Mouse (Mus musculus) adrenal gland (tissue): ENCODE measurements at regions not wholly inside any gene's neighbourhood (a gene's known extent, or its start where the extent isn't known, plus 50 kb on each side); places are given as distances from the start of the nearest gene placed in this dataset.

ENCODE experiments used
- intact Hi-C: fragments of 180-260 bp; cut with DNase I; formaldehyde crosslinking; loops from one replicate; pipeline ENCODE4 v1.15.1; 2025

DNA sequence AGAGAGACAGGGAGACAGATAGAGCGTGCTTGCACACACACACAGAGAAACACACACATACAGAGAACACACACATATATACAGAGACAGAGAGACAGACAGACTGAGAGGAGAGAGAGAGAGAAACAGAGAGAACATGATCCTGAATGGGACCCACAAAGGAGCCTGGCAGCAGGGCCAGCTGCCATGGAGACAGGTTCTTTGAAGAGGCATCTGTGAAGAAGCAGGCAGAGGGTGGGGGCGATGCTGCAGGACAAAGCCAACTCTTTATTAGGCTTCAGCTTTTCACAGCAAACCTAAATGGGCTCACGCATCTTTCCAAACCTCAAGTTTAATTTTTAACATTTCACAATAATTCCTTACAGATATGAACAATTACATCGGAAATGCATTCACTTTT lies 90.0 kb upstream of the Dlx2 start:
- intact Hi-C loops = no loop called here

DNA sequence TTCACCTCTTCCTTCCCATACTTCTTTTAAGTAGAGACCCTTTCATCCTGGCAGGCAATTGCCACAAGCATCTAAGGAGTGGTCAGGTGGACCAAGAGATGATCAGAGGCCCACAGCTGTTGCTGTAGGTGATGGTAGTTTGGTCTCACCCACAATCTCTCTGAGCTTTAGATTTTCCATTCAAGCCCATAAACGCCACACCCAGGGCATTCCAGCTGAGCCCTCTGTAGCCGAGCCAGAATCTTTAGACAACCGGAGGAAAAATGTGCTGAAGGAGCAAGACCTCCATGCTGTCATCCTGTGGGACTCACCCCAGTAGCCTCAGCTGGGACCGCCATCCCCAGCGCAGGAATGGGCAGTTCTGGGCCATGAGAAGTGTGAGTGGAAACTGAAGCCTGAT lies 93.7 kb upstream of the Dlx2 start:
- intact Hi-C loops = no loop called here

DNA sequence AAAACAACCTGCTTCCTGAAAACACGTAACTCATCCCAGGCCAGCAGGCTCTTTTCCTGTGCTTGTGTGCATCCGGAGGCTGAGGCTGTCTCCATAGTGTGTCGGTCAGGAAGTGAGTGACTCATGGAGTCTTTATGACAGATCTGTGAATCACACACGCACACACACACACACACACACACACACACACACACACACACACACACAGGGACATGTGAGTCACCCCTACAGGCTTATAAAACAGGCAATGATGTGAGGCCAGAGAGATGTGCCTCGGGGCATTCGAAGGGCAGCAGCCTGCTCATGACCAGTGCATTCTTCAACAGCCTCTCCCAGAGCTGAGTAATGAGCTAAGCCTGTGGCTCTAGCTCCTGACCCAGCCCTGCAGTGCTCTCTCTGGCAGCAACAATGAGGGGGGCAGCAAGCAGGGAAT lies 97.5 kb upstream of the Dlx2 start:
- intact Hi-C loops = no loop called here

DNA sequence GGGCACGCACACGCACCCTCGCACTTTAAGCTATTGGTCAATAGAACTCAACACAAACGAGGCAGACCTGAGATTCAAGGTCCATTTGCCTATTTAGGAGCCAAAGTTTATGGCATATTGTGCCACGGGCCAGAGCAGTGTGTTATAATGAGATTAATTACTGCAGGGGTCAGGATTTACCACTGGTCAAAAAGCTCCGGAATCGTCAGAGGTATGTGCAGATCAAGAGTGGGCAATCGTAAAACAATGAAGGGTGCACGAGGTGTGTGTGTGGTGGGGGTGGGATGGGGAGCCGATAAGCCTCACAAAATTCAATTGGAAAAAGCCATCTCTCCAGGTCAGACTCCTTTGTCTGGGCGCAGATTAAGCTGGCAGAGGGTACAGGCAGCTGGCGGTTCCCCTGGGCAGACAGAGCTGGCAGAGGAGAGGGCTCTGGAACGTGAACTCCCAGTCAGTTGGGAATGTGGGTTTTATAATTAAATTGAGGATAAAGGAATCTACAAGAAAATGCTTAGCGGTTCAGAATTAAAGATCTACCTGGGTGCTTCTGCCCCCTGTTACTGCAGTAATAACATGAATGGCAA lies 97.4 kb upstream of the Itga6 start:
- intact Hi-C loops = no loop called here

DNA sequence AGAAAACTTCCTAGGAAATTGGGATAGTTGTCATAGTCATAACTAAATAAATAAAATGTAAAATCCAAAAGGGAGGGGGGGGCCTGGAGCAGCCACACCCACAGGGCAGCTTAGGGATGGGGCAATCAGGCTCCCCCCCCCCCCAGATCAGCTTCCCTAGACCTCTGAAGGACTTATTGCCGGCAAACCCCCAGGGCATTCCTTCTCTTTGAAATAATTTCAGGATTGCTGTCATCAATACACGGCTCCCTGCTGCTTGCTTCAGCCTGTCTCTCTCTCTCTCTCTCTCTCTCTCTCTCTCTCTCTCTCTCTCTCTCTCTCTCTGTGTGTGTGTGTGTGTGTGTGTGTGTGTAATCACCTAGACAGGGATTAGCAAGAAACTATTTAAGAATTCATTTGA lies 93.8 kb upstream of the Itga6 start:
- intact Hi-C loops = no loop called here

DNA sequence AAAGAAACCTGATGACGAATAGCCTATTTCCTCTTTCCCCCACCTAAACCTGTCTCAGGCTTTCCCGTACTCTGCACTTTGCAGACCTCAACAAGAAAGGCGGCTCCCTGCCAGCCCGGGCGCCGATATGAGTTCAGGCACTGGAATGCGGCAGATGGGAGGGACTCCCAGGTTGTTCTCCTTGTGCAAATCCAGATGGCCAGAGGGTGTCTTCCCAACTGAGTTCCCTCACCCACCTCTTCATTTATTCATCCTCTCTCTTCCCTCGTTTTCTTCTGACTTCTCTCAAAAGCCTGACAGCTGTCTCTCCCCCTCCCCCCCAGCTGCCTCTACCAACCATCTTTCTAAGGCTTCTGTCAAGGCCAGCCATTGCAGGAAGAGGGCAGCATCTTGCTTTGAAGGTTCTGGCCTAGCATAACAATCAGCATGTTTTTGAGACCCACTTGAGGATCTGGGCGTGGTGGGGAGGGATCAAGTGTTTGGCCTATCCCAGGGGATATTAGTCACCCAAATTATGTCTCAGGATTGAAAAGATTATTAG lies 93.1 kb upstream of the Itga6 start:
- intact Hi-C loops = no loop called here

DNA sequence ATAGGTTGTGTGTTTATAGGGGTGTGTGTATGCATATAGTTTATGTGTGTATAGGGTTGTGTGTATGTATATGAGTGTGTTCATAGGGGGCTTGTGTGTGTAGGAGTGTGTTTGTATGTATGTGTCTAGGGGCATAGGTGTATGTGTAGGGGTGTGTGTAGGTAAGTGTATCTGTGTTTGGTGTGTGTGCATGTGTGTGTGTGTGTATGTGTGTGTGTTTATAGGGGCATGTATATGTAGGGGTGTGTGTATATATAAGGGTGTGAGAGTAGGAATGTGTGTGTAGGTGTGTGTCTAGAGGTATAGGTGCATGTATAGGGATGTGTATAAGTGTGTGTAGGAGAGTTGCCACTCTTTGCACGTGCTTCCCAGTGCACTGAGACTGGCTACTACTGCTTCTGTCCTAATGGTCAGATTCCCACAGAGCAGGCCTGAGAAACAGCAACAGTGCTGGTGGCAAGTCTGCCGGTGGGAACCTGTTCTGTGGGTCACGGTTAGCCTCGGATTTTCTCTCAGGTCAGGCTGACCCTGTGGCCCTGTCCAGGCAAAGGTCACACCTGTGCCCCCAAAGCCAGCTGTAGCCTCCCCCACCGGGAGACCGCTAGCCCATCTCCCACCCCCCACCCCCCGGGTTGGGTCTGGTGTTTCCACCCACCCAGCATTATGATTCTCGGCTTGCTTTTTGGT lies 90.5 kb upstream of the Itga6 start:
- intact Hi-C loops = no loop called here

DNA sequence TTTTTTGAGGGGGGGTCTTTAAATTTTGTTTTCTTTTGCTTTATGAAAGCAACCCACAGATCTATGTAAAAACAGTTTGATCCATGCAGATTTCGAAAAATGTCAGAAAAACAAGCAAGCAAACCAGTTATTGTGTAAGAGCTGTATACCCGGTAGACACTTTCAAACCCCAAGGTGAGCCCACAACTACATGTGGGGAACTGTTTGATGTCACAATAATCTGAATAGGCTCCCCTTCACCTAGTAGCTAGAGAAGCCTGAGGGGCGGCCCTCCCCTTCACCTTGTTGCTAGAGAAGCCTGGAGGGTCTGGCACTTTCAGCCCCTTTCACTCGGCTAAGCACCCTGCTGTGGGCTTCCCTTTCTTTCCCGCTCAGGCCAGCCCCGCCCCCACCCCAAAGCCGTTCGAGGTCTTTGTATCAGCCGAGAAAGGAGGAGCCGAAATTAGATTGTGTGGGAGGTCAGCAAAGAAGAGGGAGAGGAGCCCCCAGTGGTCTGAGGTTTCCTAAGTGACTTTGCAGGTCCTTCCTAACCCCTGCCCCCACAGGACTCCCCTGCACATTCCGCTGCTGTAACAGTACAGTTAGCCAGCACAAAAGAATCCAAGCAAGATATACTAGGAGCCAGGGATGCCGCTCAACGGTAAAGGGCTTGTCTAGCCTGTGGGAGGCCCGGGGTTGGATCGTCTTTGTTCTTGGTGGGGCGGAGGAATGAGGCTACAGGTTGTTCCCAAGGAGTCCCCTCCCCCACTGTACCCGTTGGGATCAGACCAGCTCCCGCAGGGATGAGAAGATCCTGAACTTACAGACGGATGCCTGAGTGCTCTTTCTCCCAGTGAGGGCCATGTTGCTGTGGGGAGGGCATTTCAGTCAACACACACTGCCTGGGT lies 89.7 kb upstream of the Itga6 start:
- intact Hi-C loops = no loop called here

DNA sequence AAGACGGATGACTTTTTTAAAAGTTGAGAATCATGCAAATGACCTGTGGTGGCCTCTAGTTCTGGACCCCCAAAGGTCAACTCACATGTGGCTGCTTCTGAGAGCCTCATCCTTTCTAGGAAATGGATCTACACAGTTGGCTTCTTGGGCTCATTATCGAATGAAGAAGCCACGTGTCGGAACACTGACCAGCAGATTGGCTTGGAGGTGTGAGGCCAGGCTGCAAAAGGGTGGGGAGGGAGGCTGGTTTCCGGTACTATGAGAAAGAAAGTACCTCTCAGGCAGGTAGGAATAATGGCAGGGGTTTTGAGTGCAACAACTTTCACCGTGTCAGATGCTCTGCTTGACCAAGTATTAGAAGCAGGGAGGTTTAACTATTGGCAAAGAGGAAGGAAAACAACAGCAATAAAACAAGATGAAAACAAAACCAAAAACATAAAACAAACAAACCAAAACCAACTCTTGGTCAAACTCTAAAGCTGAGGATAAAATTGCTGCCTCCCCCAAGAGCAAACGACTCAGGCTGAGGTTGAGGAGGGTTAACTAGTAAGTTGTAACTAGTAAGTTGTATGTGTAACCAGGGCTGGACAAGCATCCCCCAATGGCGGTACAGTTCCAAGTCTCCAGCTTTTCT lies 88.7 kb upstream of the Itga6 start:
- intact Hi-C loops = no loop called here

DNA sequence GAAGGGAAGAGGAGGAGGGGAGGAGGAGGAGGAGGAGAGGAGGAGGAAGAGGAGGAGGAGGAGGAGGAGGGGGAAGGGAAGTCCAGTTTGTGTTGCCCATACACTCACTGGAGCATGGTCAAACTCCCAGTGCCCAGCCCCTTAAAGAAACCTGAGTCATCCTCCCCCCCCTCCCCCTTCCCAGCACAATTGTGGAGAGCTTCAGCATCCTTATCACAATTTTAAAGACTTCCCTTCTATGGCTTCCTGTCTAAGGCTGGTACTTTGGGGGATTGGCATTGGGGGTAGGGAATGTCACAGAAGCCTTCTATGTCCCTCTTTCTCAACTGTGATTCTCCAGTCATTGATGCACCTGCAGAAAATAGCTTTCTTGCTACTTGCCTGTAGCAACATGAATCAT lies 84.0 kb upstream of the Itga6 start:
- intact Hi-C loops = no loop called here

DNA sequence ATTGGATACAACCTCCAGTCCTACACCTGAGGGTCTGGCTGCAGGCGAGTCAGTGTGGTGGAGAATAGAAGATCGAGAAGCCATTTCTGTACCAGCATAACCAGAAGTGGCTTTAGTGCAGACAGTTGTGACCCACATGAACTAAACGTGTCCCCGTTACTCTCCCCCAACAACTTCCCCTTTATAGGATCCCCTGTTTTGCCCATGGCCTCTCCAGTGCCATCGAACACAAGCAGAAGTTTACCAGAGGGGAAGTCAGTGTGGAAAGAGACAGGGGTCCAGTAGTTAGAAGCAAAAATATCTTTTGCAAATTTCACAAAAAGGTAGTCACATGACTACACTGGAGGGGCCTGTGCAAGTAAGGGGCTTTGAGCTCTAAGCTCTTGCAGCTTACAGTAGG lies 83.4 kb upstream of the Itga6 start:
- intact Hi-C loops = no loop called here

DNA sequence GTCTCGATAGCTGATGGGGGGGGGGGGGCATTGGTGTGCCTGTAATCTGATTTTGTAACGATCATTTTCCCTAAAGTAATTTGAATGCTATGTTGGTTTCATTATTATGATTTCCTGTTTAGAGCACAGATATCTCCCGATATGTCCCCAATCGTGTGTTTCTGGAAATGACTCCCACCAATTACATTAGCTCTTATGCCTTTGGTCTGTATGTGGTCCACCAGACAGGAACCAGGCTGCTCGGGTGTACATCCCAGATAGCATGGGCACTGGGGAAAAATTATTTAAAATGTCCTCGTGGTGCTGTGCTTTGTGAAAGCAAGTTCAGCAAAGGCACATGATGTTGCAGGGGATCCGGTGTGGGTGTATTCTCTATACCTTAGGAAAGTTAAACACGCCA lies 82.0 kb upstream of the Itga6 start:
- intact Hi-C loops = no loop called here

DNA sequence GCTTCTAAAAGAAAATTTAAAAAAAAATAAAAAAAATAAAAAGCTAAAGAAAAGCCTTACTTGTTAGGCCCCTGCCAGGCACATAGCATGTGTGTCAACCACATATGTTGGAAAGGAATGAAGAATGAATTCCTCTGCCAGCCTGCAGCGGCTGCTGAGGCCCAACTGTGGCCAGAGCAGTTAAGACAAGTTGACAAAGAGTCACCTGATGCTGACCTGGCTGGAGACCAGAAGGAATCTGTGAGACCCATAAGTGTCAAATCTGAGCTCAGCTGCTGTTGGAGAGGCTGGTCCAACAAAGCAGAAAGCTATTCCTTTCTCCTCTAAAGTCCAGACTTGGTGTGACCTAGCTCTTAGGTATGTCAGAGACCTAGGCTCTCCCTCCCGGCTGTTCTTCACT lies 78.5 kb upstream of the Itga6 start:
- intact Hi-C loops = no loop called here

DNA sequence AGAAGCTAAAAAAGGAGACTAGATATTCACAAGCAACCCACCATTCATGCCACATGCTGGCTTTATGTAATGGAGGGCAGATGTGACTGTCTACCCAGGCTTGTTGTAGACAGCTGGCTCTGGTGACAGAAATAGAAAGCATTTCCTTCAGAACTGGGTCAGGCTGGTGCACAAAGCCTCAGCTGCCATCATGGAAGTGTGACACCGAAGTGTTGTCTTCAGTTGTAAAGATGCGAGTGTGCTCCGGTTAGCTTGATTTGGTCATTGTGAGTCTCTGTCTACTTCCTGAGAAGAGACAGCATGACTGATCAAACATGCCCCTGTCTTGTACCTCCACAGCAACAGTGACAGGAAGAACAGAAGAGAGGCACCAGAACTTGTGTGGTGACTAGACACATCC lies 77.7 kb upstream of the Itga6 start:
- intact Hi-C loops = no loop called here

DNA sequence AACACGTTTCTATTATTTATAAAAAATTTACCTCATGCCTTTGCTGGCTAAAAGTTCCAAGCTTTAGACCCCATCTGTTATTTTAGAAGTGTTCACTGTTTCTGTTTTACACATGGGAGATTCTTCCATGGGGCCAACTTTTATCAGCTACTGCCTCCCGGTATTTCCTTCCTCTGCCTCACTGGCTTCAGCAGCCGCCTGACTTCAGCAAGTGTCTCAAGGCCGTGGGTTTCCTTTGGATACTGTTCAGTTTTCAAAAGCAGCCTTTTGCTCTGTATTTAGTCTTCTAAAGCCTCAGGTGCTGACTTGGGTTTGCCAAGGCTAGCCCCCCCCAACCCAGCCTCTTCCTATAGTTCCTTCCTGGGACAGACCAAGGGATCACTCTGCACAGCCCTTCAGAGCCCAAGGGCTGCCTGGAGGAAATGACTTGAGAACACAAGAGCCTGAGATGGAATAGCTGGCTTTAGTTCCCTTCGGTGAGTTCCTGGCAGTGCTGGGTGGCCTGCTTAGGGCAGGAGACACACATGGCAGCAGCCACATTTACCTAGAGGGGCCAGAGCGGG lies 75.1 kb upstream of the Itga6 start:
- intact Hi-C loops = no loop called here

DNA sequence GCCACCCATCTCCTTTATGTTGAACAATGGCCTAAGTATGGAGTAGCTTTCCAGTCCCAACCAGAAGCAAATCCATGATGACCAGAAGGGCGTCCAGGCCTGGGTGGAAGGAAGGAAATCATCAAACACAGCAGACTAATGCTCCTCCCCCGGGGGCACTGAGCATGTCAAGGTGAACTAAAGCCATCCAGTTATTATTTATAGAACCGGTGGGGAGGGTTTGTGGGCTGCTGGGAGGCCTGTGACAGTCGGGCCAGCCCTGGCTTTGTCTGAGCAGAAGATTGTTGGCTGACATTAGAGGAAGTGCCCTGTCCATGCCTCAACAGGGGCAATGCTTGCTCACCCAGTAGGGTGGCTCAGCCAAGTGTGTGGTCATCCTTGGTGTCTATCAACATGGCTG lies 74.5 kb upstream of the Itga6 start:
- intact Hi-C loops = no loop called here

DNA sequence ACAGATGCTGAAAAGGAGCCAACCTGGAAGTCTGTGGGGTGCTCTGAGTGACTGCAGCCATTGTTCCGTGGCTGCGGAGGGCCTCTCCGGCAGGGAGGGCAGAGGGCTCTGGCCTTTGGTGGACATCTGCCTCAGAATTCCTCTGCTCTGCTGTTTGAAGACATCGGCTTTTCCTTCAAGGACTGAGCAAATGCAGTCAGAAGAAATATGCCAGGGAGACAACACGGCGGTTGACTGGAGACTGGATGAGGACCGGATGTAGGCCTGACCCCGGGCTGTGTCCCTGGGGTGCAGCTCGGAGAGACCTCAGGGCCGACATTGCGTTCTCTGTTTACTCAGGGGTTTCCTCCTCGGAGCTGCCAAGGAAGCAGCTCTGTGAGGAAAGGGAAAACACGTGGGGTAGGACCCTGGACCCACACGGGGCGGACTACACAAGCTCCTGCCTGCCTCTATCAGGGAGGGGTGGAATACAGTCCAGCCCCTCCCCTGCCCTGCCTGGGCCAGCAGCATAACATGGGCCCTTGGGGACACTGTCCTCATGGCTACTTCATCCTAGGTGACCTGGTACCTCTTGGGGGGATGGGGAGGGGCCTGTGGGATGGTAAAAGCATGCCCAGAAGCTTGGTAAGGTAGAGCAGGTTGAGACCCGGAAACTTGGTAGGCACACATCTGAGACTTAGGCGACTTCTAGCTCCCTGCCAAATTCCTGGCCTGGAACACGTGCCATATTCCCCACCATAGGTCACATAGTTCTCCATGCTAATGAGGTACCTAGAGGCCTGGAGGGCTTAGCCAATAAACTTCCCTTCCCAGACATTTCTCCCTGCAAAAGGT lies 72.1 kb upstream of the Itga6 start:
- intact Hi-C loops = no loop called here

DNA sequence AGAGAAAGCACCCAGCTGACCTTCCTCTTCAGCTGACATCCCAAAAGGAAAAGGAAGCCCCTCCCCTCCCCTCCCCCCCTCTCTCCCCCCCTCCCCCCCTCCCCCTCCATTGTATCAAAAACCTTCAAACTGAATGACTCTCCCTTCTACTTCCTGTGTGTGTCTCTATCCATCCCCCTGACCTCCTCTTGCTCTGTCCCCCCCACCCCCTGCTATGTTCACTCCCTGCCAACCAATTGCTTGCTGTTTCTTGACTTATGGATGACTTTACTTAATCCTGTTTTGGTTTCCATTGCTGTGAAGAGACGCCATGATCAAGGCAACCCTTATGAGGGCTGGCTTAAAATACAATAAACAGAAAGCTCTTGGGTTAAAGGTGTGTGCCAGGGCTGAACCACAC lies 64.7 kb upstream of the Itga6 start:
- intact Hi-C loops = no loop called here

DNA sequence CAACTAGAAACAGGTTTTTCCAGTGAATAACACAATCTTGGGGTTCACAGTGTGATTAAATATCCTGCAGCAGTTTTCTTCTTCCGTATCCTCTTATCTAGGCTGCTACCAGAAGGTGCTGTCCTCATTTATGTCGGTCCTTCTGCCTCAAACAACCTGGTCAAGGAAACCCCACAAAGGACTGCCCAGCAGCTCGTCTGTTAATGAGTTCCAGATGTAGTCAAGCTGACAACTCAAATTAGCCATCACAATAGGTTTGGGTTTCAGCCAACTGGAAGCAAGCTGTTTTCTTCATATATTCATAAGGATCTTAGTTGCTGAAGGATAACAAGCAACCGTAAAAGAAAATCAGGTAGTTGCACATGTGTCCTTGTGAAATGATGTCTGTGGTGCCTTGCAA lies 64.3 kb upstream of the Itga6 start:
- intact Hi-C loops = no loop called here

DNA sequence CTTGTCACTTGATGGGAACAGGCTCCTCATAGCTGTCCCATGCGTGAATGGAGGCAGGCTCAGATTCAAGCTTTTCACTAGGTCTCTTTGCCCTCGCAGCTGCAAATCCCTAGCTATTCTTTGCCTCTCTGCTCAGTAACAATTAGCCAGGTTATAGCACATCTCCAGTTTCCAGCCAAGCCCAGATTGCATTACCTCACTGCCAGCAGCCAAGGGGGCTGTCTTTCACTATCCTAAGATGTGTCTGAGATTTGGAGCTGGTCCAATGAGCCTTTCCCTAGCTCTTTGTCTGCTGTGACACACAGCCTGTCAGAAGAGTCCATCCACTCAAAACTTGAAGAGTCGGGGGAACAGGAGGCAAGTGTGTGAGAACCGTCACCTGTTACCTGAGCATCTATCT lies 62.0 kb upstream of the Itga6 start:
- intact Hi-C loops = no loop called here

DNA sequence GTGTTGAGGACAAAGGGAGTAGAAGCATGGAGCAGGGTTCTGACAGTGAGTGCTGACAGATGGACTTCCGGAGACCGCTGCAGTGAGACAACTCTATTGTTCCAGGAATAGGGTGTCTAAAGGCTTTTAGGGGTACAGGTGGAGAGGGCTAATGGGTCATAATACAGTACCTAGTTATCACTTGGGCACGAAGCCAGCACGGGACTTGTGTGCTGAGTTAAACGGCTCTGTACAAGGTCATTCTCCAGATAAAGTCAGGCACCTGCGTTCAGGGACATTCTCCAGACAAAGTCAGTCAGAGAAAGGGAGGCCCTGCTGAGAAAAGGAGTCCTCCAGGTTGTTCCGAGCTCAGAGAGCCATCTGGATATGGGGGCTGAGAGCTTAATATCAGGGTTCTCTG lies 60.2 kb upstream of the Itga6 start:
- intact Hi-C loops = no loop called here
